Mouse (Mus musculus) left cerebral cortex, postnatal 4 days (tissue): Measurements from ENCODE around the gene Slc6a20a. TPM values are rescaled to one million over a fixed set of nuclear protein-coding genes. Genes with fewer than 3 reads are reported as not detected.

Experiments used
- DNase-seq: peaks from one replicate; pipeline ENCODE4 v3.0.0-alpha.2; 2022
- intact Hi-C: fragments of 180-260 bp; cut with DNase I; formaldehyde crosslinking; loops from one replicate; pipeline ENCODE4 v1.15.1; 2025
- total RNA-seq, 2 experiments: library from RNA; stranded (reverse); gene quantifications; 2 replicates each; pipeline ENCODE4 v1.2.3; 2021

Gene Slc6a20a
- total RNA-seq, 2 experiments from 2014 or later, result 15.3 to 15.7 TPM

DNA sequence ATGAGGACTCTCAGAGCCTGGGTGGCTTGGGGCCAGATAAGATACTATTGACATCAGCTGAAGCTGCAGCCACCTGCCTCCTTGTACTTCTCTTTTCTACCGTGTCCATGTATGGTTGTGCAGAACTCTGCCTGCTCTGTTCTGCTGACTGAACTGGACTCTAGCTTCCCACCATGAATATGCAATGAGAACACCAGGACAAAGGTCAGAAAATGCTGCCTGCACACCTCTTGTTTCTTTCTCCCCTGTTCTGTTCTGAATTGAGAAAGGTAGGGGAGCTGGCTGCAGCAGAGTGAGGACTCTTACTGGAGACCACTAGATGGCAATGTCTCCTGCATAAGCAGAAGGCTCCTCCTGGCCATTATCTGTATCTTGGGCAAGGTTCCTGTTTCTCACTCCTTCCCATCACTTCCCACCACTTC is 40.0 kb downstream of the Slc6a20a start:
- intact Hi-C loops, result loop anchor here (5.0 to 10.0 kb wide), 2 partner anchors 69 to 156 kb away; no protein-coding TSS in a partner anchor
- DNase-seq, result peak; percentile 10

DNA sequence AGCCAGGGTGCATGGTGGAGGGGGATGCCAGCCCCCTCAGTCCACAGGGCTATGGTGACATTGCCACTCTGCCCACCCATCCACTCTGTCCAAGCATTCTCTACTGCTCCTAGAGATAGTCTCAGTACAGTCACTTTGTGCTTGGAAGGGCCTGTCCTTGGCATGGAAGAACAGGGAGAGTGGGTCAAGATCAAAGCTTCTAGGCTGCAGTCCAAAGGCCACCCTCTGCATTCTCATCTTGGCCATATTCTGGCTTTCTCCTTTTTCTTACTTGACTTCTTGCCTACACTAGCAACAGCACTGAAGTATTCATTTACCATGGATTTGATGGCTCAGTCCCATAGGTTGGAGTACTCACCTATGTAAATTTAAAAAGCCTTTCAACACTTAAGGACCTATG is 40.5 kb downstream of the Slc6a20a start:
- no peak for DNase-seq
- intact Hi-C loops, result loop anchor here (5.0 to 10.0 kb wide), 2 partner anchors 69 to 157 kb away; no protein-coding TSS in a partner anchor

DNA sequence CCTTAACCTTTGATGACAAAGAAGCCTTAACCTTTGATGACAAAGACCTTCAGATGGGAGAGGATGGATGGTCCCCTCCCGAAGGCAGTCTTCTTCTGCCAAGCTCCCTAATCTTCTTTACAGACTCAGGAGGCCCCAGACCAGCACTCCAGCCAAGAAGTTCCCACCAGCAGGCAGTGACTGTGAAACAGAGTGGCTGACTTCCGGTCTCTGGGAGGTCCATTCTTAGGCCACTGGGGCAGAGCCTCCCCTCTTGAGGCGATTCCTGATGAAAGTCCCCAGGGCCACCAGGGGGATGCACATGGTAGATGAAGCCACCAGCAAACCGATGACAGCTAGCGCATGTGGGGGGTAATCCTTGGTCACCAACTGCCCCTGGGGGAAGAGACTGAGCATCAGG is 41.9 kb downstream of the Slc6a20a start:
- intact Hi-C loops, result loop anchor here (5.0 to 10.0 kb wide), 2 partner anchors 71 to 158 kb away; no protein-coding TSS in a partner anchor
- no peak for DNase-seq

- no peak for DNase-seq
- intact Hi-C loops, result loop anchor here (10.0 kb wide), 1 partner anchor 162 kb away; no protein-coding TSS in a partner anchor
Observed at GRCm38 (mm10) chr9:123632993-123633392, 45.7 kb downstream of the Slc6a20a start.

DNA sequence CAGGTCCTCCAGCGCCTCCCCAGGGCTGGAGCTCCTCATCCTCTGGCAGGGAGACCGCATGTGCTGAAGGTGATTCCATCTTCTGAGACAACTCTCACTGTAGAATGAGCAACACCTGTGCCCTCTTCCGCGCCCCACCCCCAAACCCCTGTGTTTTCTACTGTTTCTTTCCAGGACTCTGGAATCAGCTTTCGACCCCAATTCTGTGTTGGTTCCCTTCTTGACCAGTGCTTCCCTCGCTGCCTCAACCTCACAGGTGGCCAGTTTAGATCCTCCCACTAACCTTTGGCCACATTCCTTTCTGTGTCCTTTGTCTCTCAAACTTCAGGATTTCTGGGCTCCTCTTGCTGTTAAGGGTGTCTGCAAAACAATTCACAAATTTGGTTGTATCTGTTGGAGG is 46.4 kb downstream of the Slc6a20a start, which contains the start of gene Slc6a20b:
Gene Slc6a20b, minus strand, starts transcription at position 285 of the 400 bp plus-strand sequence.
- intact Hi-C loops, result loop anchor here (10.0 kb wide), 1 partner anchor 163 kb away; no protein-coding TSS in a partner anchor
- DNase-seq, result no peak

DNA sequence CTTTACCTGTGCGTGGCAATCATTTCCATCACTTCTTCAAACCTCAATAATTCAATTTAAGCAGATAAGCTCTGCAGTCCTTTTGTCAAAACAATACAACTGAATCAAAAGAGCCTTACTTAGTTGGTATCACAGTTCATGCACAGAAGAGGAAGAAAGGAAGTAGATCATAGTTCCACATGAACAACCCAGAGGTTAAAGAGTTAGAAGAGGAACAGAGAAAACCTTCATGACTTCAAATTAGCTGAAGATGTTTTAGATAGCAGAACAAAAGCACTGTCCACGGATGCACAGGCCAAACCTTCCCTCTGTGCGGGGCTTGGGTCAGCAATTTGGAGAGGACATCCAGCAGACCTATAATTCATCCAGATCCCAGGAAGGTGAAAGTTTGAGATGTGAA is 47.0 kb downstream of the Slc6a20a start:
- intact Hi-C loops, result loop anchor here (10.0 kb wide), 1 partner anchor 163 kb away; no protein-coding TSS in a partner anchor
- DNase-seq, result no peak

DNA sequence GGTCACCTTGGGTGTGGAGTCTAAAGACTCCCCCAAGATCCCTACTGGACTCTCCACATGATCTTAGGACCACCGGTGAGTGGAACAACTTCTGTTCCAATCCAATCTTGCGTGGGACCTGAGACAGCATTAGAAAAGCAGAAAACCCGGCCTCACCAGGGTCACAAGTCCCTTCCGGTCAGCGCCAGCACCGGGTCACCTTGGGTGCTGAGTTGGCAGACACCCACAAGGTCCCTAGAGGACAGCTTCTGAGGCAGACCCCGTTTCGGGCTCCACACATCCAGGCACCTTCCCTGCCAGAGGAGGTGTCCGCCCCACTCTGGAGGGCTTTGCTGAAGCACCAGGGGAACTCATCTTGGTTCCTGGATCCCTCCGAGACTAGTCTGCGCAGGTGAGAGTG is 52.9 kb downstream of the Slc6a20a start:
- intact Hi-C loops, result no loop called here
- DNase-seq, result no peak

- no peak for DNase-seq
- intact Hi-C loops, result no loop called here
Observed at GRCm38 (mm10) chr9:123624741-123625140, 53.9 kb downstream of the Slc6a20a start.

GRCm38 (mm10) chr9:123620311-123621098 is 58.2 kb downstream of the Slc6a20a start:
- intact Hi-C loops, result no loop called here
- no peak for DNase-seq

DNA sequence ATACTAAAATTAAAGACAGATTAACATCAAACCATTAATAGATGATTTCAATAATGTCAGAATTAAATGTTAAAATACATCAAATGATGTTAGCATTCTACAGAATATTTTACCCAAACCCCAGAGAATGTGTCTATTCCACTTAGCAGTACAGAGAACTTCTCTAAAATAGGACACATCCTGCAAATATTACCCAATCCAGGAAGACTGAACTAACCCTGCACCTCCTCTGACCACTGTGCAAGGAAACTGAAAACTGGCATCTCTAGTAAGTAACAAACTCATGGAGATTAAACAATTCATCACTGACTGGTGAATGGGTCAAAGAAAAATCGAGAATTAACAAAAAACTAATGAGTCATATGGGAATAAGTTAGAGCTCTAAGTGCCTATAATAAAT is 77.2 kb downstream of the Slc6a20a start:
- intact Hi-C loops, result no loop called here
- no peak for DNase-seq

DNA sequence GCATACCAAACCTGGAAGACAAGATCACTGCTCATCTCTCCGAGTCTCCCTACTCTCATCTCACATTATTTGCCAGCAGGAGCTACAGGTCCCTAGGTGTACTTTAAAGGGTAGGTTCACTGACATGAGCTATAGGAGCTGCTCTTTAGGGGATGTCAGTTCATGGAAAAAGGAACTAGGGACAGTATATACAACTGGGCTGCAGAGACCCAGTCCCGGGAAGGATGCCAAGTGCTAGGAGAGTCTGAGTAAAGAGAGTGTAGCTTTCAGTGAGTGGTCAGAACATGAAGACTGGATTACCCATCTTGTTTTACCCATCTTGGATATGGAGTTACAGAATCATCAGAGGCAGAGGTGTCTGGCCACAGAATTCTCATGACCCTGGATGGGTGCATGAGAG is 81.3 kb downstream of the Slc6a20a start:
- intact Hi-C loops, result no loop called here
- DNase-seq, result no peak

DNA sequence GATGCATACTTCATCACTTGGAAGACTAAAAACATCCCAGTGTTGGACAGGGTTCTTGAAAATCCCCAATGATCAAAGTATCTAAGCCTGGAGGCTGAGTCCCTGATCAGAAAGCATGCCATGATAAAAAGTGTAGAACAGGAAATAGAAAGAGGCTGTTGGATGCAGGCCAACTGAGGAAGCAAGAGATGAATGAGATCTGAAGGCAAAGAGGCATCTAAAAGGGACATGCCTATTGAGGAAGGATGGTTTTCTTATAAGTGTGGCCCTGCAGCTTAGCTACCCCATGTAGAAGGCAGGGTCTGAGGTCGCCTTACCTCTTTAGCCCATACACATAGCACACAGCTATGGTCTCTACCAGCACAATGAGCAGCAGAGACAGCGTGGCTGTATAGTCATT is 81.8 kb downstream of the Slc6a20a start:
- intact Hi-C loops, result no loop called here
- no peak for DNase-seq

- intact Hi-C loops, result no loop called here
- DNase-seq, result no peak
Observed at GRCm38 (mm10) chr9:123595194-123595593, 83.5 kb downstream of the Slc6a20a start.

- intact Hi-C loops, result loop anchor here (10.0 kb wide), 1 partner anchor 115 kb away; no protein-coding TSS in a partner anchor
- DNase-seq, result no peak
Observed at GRCm38 (mm10) chr9:123589240-123589910, 89.3 kb downstream of the Slc6a20a start.

Other genes starting within 250 kb of the Slc6a20a start
- 10 to 100 TPM in 1 of 2 experiments, 1 to 10 TPM in 1; 9.5 to 10.2 TPM for gene Limd1, start 200.2 kb downstream of the Slc6a20a start, total RNA-seq
- 10 to 100 TPM; 43.3 to 46.6 TPM for gene Sacm1l, start 149.1 kb downstream of the Slc6a20a start, total RNA-seq
- under 1 TPM; 0.40 to 0.48 TPM for gene Slc6a20b, start 46.3 kb downstream of the Slc6a20a start, total RNA-seq
- gene Ccr9, start 446 bp downstream of the Slc6a20a start, total RNA-seq, result under 1 TPM; 0.16 to 0.18 TPM
- gene Lztfl1, start 38.8 kb upstream of the Slc6a20a start, total RNA-seq, result 10 to 100 TPM; 58.2 to 61.9 TPM
- gene Cxcr6, start 127.6 kb upstream of the Slc6a20a start, total RNA-seq, result not detected
- 10 to 100 TPM; 16.6 to 17.5 TPM for gene Fyco1, start 173.0 kb upstream of the Slc6a20a start, total RNA-seq
- gene Xcr1, start 183.1 kb upstream of the Slc6a20a start, total RNA-seq, result not detected